Mouse (Mus musculus) forebrain, embryonic 11.5 days (tissue): ENCODE measurements around the gene Vangl1. TPM values are rescaled to one million over a fixed set of nuclear protein-coding genes. Genes with fewer than 3 reads are reported as not detected.

Source experiments
- ATAC-seq: fragments of 200-750 bp; cut with Nextera tagmentation; replicated peaks from 2 replicates; pipeline ENCODE4 v1.8.0; 2017; ENCODE audit warnings: moderate TSS enrichment; ENCODE audit not compliant: low FRiP score
- DNase-seq: peaks from one replicate; pipeline ENCODE4 v3.0.0-alpha.2; 2017; ENCODE audit warnings: low spot score
- H3K27ac ChIP-seq: fragments of 300-500 bp; sonication (generic); 2 replicates; pipeline ENCODE4 v1.5.1; 2014; ENCODE audit warnings: low read depth, low read length
- H3K27me3 ChIP-seq: fragments of 300-500 bp; sonication (generic); 2 replicates; pipeline ENCODE4 v1.6.1; 2014; ENCODE audit warnings: mild to moderate bottlenecking, low read length, mixed read lengths; ENCODE audit not compliant: control insufficient read depth, insufficient read depth
- H3K36me3 ChIP-seq: fragments of 300-500 bp; sonication (generic); 2 replicates; pipeline ENCODE4 v1.6.1; 2014; ENCODE audit warnings: mild to moderate bottlenecking, low read length, moderate library complexity, mixed read lengths; ENCODE audit not compliant: control insufficient read depth, insufficient read depth
- H3K4me1 ChIP-seq: fragments of 300-500 bp; sonication (generic); replicated peaks from 2 replicates; pipeline ENCODE4 v1.6.1; 2014; ENCODE audit warnings: low read length, mixed read lengths; ENCODE audit not compliant: control insufficient read depth, insufficient read depth
- H3K4me2 ChIP-seq: fragments of 300-500 bp; sonication (generic); 2 replicates; pipeline ENCODE4 v1.6.1; 2014; ENCODE audit warnings: low read depth, mild to moderate bottlenecking, low read length, moderate library complexity, mixed read lengths; ENCODE audit not compliant: severe bottlenecking
- H3K4me3 ChIP-seq: fragments of 300-500 bp; sonication (generic); 2 replicates; pipeline ENCODE4 v1.5.1; 2014; ENCODE audit warnings: low read depth, low read length
- H3K9ac ChIP-seq: fragments of 300-500 bp; sonication (generic); 2 replicates; pipeline ENCODE4 v1.6.1; 2014; ENCODE audit warnings: low read length
- H3K9me3 ChIP-seq: fragments of 300-500 bp; sonication (generic); 2 replicates; pipeline ENCODE4 v1.6.1; 2016; ENCODE audit warnings: low read length, mixed read lengths; ENCODE audit not compliant: control insufficient read depth
- WGBS: fragments of 180-500 bp; shearing (Covaris S2); extraction: QIAGEN DNeasy Blood & Tissue Kit; methylation state at CpG from one replicate; pipeline ENCODE4 v1.1.7; 2014; 5-methylcytosine and 5-hydroxymethylcytosine counted together
- polyA plus RNA-seq: library from polyadenylated mRNA; unstranded; fragments of >200 nt; fragmentation: Nextera tagmentation; extraction: Ambion mirVana; gene quantifications from 2 replicates; pipeline ENCODE4 v1.2.1, GENCODE M21; 2014

Vangl1 gene
- polyA plus RNA-seq, 1 experiment from 2014 or later = 8.1 TPM

- ATAC-seq (no peak), DNase-seq (no peak)
- no peak overlapping the region for H3K4me2 ChIP-seq
- H3K9ac ChIP-seq = no peak overlapping the region
- H3K27ac ChIP-seq = no peak overlapping the region
- 80% methylated on average over 7 of the region's 7 CpGs for WGBS
- peaks cover 20% of the 10 kb centered on the region for H3K4me1 ChIP-seq
- H3K36me3 ChIP-seq = no peaks in the 10 kb centered on the region
- H3K9me3 ChIP-seq = no peaks in the 10 kb centered on the region
- no peak overlapping the region for H3K4me3 ChIP-seq
- no peaks in the 10 kb centered on the region for H3K27me3 ChIP-seq
Measured at GRCm38 (mm10) chr3:102149941-102150340, 54.6 kb downstream of the Vangl1 start.

GRCm38 (mm10) chr3:102147189-102147588 is 57.3 kb downstream of the Vangl1 start:
- Histone ChIP-seq H3K9me3 (no peaks in the 10 kb centered on the region), H3K4me3 (no peak overlapping the region), H3K4me2 (no peak overlapping the region), H3K27me3 (no peaks in the 10 kb centered on the region), H3K27ac (0 out of 2 replicates have a peak overlapping the region, but pooled peaks have one; percentile 14), H3K9ac (no peak overlapping the region), H3K36me3 (no peaks in the 10 kb centered on the region), H3K4me1 (peaks cover 14% of the 10 kb centered on the region)
- DNase-seq (no peak), ATAC-seq (no peak)
- 73% methylated on average over 4 of the region's 4 CpGs for WGBS

DNA sequence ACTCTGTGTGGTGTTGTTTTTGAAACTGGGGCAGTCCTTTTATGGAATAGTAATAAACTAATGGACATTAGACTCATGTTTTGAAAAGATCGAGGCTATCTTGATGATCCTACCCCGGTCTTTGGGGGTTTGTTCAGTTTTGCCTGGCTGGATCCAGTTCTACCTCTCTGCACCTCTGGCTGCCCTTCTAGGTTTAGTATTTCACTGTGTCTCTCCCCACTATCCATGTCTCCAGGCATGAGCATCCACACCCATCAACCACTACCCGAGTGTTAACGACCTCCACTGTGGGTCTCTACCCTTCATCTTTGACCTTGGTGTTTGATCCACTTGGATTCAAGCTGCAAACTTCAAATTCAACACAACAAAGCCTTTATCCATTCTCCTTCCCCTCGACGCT is 58.1 kb downstream of the Vangl1 start:
- Histone ChIP-seq H3K4me1 (peaks cover 14% of the 10 kb centered on the region), H3K4me2 (no peak overlapping the region), H3K4me3 (no peak overlapping the region), H3K27ac (no peak overlapping the region), H3K36me3 (no peaks in the 10 kb centered on the region), H3K9ac (no peak overlapping the region), H3K27me3 (no peaks in the 10 kb centered on the region), H3K9me3 (no peaks in the 10 kb centered on the region)
- ATAC-seq = no peak; the same call in 1 of the 2 replicates
- no peak for DNase-seq
- 35% methylated on average over 6 of the region's 6 CpGs for WGBS

DNA sequence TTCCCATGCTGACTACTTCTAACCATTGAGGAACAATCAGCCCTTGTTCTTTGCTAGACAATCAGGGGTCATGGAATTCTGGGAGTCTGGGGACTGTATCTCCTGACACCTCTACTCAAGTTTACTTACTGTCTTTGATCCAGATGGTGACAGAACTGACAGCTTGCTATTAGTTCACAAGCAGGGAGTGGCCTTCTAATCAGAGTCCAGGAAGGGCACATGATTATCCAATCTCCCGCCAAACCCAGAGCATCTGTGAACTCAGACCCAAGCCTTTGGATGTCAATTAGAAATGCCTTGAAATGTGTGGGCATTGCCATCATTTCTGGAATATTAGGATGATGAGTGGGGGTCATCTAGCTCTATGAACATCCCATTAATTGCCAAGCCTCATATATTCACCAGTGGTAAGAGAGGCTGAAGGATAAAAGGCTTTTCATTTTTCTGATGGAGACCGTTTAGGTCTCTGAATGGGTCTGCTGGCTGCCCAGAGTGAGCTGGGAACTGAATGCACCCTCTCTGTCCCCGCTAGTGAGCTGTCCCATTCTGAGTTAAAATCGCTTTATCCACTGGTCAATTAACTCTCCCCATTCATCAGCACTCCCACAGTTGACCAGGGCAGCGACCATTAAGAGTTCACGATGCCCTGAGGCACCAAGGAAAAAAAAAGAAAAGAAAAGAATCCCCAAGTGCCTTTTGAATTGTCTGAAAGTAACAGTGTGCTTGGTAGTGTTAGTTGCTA is 58.7 kb downstream of the Vangl1 start:
- Histone ChIP-seq H3K4me3 (no peak overlapping the region), H3K27ac (no peak overlapping the region; the same call in 1 of the 2 replicates), H3K4me2 (no peak overlapping the region), H3K27me3 (no peaks in the 10 kb centered on the region), H3K9ac (no peak overlapping the region), H3K4me1 (peaks cover 14% of the 10 kb centered on the region), H3K36me3 (no peaks in the 10 kb centered on the region), H3K9me3 (no peaks in the 10 kb centered on the region)
- no peak for DNase-seq
- 11% methylated on average over 6 of the region's 6 CpGs for WGBS
- peak; percentile 48; the same call in 1 of the 2 replicates for ATAC-seq

GRCm38 (mm10) chr3:102144401-102144800 is 60.1 kb downstream of the Vangl1 start:
- Histone ChIP-seq H3K4me3 (no peak overlapping the region), H3K27ac (no peak overlapping the region), H3K9ac (no peak overlapping the region), H3K36me3 (no peaks in the 10 kb centered on the region), H3K27me3 (no peaks in the 10 kb centered on the region), H3K4me2 (no peak overlapping the region), H3K9me3 (no peaks in the 10 kb centered on the region), H3K4me1 (peaks cover 14% of the 10 kb centered on the region)
- 98% methylated on average over 4 of the region's 4 CpGs for WGBS
- DNase-seq (no peak), ATAC-seq (no peak)

DNA sequence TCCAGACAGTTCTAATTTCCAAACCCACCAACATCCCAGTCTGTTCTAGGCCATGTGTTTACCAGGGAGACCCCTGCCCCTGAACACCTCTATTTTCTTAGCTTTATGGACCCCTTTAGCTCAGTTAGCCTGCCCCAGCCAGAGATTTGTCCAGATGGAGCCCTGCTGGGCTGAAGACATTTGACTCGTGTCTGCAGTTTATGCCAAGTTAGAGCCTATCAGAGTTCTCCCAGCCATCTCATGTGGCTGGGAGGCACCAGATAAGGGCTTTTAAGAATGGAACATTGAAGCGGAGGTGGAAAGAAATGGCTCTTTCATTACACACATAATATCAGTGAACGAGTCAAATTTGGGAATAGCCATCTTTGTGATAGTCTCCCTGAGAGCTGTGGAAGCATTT is 61.0 kb downstream of the Vangl1 start:
- H3K4me2 ChIP-seq = no peak overlapping the region
- H3K36me3 ChIP-seq = no peaks in the 10 kb centered on the region
- H3K4me1 ChIP-seq = peaks cover 14% of the 10 kb centered on the region
- H3K27me3 ChIP-seq = no peaks in the 10 kb centered on the region
- DNase-seq (no peak), ATAC-seq (no peak)
- no peaks in the 10 kb centered on the region for H3K9me3 ChIP-seq
- H3K27ac ChIP-seq = no peak overlapping the region
- H3K9ac ChIP-seq = no peak overlapping the region
- 90% methylated on average over 3 of the region's 3 CpGs for WGBS
- no peak overlapping the region for H3K4me3 ChIP-seq

DNA sequence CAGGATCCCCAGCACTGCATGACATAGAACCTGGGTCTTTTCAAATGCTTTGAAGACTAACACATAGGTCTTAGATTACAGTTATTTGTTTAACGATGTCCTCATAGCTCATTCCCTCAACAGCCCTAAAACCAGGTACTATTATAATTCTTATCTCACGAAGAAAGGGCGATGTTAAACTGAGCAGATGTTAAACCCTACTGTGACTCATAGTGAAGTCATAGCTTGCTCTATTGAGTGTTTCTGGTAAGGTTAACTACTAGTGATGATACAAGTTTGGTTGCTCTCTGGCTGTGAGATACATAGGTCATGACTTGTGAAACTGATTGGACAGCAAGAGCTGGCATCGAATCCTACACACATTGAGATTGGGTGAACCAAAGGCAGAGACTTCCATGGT is 61.5 kb downstream of the Vangl1 start:
- Histone ChIP-seq H3K36me3 (no peaks in the 10 kb centered on the region), H3K9ac (no peak overlapping the region), H3K27ac (no peak overlapping the region), H3K27me3 (no peaks in the 10 kb centered on the region), H3K4me3 (no peak overlapping the region), H3K4me2 (no peak overlapping the region), H3K9me3 (no peaks in the 10 kb centered on the region), H3K4me1 (peaks cover 14% of the 10 kb centered on the region)
- ATAC-seq (no peak), DNase-seq (no peak)
- 98% methylated on average over 4 of the region's 4 CpGs for WGBS

DNA sequence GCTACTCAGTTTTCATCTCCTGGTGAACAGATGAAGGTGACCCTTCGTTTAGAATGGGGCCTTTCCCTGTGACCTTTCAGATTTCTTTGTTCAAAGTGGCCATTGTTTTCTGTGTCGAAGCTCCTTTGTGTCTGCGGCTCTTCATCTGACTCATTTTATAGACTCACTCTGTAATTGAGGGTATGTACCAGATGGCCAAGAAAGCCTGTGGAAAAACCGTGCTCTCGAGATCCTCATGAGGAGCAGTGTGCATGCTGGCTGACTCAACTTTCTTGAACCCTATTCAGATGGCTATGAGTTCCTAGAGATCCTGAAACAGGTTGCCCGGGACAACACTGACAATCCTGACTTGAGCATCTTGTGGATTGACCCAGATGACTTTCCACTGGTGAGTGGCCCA is 62.6 kb downstream of the Vangl1 start:
- WGBS = 54% methylated on average over 6 of the region's 6 CpGs
- H3K36me3 ChIP-seq = no peaks in the 10 kb centered on the region
- no peaks in the 10 kb centered on the region for H3K9me3 ChIP-seq
- no peak overlapping the region for H3K4me2 ChIP-seq
- H3K4me3 ChIP-seq = no peak overlapping the region
- no peak overlapping the region for H3K9ac ChIP-seq
- peaks cover 12% of the 10 kb centered on the region for H3K4me1 ChIP-seq
- no peak for DNase-seq
- ATAC-seq = no peak
- no peaks in the 10 kb centered on the region for H3K27me3 ChIP-seq
- no peak overlapping the region for H3K27ac ChIP-seq

DNA sequence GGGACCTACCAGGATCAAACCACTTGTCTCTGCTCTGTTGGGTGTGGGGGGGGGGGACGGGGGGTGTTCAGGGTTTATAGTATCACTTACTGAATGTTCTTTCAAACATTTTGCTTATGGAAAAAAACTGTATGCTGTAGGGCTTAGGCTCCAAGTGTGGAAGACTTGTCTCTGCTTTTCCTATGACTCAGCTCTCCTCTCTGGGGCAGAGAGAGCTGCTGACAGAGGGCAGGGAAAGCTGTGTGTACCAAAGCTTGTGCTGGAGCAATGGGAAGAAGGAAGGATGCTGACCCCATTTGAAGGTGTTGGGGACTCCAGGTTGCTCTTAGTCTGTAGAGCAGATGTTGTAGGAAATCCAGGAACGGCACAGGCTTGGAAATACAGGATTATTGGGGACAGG is 63.0 kb downstream of the Vangl1 start:
- H3K9me3 ChIP-seq = no peaks in the 10 kb centered on the region
- whole genome bisulfite sequencing = 74% methylated on average over 2 of the region's 2 CpGs
- H3K4me1 ChIP-seq = peaks cover 8% of the 10 kb centered on the region; the same call in 1 of the 2 replicates
- no peak overlapping the region for H3K9ac ChIP-seq
- no peaks in the 10 kb centered on the region for H3K27me3 ChIP-seq
- ATAC-seq (no peak), DNase-seq (no peak)
- H3K27ac ChIP-seq = no peak overlapping the region
- no peaks in the 10 kb centered on the region for H3K36me3 ChIP-seq
- H3K4me3 ChIP-seq = no peak overlapping the region
- H3K4me2 ChIP-seq = no peak overlapping the region
